Mouse (Mus musculus): ENCODE results near the gene Ccdc144b.

Gene Ccdc144b

DNA sequence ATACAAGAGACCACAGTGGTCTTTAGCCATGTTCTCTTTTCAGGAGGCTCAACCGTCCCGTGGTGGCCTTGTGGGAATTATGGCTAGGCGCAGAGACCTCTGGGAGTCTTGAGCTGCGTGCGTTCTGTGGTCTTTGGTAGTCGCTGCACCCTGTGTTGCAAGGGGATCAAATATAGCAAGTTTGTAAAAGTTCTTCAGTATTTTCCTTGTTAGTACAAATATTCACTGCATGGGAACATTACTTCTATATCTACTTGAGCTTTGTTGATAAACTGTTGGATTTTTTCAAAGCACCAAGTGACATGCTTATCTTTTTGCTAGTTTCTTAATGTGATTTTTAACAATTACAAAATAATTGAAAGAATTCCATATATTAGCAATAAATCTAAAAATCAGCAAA is at the start of gene Ccdc144b:
Ccdc144b (minus strand) TSS at position 101 of the 400 bp plus-strand sequence.
- no peak for DNase-seq (ENCODE audit: low spot score in 2 of 2)

DNA sequence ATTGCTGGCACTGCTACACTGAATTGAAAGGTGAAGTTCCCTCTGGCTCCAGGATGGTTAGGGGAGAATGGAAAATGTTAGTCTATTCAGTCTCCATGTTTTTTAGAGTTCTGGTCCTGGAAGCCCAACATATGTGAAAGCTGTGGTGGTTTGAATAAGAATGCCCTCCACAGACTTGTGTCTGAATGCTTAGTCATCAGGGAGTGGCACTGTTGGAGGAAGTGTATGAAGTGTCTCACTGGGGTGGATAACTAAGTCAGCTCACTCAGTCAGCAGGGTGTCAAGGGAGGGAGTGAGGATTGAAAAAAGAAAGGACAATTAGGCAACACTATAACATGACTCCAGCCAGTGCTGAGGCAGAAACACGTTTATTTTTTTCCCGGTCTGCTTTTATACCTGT is 42.0 kb upstream of the Ccdc144b start:
- no peak for DNase-seq (ENCODE audit: low spot score in 2 of 2)

DNA sequence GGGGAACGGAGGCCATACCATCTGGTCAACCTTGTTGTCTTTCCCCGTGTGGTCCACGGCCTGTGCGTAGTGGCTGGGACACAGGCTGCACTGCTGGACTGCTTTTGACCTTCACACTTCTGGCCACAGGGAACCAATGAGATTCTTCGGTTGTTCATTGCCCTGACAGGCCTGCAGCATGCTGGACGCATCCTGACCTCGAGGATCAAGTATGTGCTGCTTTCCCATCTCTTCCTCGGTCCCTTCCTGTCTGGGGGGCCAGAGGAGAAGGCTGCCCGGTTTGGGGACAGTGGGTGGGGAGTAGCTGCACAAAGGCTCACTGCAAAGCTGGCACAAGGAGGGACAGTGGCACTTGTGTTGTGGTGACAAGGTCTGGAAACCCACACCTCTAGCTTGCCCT is 34.2 kb upstream of the Ccdc144b start:
- DNase-seq (ENCODE audit: low spot score in 2 of 2), result no peak

DNA sequence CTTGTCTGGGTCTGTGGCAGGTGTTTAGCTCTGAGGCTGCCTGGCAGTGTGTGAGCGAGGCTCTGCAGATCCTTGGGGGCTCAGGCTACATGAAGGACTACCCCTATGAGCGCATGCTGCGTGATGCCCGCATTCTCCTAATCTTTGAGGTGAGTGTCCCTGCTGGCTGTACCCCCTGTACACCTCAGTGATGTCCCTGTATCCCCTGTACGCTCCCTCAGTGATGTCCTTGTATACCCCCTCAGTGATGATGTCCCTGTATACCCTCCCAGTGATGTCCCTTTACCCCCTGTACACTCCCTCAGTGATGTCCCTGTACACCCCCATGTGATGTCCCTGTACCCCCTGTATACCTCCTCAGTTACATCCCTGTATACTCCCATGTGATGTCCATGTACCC is 32.0 kb upstream of the Ccdc144b start:
- DNase-seq (ENCODE audit: low spot score in 2 of 2), result no peak

DNA sequence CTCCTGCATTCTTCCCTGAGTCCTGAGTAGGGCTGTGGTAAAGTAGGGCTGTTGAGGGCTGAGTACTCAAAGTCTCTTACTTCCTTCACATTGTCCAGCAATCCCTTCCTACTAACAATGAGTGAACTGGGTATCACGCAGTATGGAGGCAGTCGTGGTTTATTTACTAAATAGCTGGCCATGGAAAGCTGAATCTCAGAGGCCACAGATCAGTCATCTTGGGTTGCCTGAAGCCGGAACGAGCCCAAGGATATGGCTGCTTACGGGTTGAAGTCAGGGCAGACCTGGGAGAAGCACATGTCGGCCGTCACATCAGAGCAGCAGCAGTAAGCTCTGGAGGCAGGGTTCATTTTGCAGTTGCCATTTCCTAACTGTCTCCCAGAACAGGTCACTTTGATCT is 30.0 kb upstream of the Ccdc144b start:
- no peak for DNase-seq (ENCODE audit: low spot score in 2 of 2)

DNA sequence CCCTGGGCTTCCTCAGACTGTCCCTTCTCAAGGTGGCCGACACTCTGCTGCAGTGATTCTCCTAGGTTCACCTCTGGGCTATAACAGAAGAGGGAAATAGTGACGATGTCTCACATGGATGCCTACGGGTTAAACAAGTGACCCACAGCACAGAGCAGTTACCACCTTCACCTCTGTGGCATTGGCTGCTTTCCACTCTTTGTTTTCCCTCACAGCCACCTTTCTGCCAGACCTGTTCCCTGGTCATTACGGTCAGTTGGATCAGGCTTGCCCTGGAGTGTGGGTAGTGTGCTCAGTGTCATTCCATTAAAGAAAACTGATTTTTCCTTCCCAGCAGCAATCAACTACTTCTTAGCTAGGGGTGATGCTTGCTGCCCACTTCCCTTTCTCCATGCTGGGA is 29.5 kb upstream of the Ccdc144b start:
- no peak for DNase-seq (ENCODE audit: low spot score in 2 of 2)

DNA sequence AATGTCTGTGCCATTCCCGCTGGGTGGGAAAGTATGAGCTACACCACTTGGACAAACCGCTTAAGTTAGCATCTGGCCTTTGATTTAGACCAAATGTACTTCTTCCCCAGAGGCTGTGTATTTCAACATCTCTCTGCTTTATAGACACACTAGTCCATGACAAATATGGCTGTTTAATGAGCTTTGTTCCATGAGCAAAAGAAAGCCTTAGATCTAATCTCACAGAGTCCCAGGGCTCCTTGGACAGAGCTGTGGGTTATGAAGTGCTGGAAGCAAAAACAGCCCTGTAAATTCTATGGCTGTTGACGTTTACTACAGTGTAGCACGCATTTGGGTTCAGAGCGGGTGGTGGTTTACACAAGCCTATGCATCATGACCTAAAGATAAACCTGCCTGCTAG is 27.4 kb upstream of the Ccdc144b start:
- DNase-seq (ENCODE audit: low spot score in 2 of 2), result no peak

DNA sequence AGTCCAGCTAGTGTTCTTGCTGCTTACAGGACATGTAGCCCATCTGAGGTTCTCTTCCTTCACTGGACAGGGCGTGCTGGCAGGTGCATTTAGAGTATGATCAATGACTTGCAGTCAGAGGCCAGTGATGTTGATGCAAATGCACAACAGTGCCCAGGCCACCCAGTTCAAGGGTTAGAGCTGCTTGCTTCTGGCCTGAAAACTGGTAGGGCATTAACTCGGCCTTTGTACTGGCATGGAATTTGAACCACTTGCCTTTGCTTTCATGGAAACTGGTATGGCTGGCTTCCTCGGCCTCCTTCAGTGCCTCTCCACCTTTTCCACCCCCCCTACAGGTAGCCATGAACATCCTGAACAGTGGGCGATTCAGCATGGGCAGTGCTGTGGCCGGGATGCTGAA is 26.5 kb upstream of the Ccdc144b start:
- no peak for DNase-seq (ENCODE audit: low spot score in 2 of 2)

DNA sequence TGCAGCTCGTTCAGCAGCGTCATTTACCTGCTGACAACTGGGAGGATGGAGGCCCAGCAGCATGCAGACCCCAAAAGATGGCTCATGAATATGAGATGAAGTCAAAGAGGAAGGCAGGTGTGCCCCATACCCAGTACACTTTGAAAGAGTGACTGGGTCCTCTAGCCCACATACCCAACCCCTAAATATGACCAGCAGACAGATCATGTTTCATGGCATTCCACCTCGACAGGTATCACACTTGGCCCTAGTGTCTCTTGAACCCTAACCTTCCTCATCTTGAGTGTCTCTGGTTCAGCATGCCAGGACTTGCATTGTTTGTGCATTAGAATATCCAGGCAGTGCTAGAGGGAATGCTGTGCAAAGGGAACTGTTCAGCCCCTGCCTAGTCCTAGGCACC is 24.0 kb upstream of the Ccdc144b start:
- DNase-seq (ENCODE audit: low spot score in 2 of 2), result no peak

DNA sequence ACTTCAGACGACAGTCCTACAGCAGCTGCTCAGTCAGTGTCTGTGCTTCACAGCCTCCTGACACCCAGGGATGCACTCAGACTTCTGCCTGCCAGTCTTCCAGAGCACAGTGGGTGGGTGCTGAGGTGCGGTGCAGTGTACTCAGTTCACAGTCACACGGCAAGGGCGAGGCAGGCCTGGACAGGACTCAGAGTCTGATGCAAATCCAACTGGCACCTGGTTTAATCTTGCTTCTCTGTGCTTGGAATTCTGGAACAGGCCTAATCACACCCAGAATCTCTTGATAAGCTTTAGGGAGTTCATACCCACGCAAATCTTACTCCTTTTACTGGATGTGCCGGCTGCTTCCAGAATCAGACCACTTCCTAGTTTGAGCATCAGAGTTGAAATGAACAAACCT is 22.1 kb upstream of the Ccdc144b start:
- no peak for DNase-seq (ENCODE audit: low spot score in 2 of 2)

DNA sequence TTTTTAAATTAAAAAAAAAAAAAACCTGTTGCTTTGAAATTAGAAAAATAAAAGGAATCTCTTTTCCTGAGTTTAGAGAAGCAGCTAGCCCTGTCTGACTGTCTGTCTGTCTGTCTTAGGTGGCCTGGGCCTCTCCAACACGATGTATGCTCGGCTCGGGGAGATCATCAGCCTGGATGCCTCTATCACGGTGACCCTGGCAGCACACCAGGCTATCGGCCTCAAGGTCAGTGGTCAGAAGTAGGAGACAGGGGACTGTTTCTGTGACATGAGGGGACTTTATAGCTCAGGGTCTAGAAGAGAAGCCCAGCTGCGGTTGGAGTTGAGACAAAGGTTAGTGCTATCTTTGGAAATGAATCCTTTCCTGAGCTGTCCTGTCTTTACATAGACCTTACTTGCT is 20.9 kb upstream of the Ccdc144b start:
- DNase-seq (ENCODE audit: low spot score in 2 of 2), result no peak

DNA sequence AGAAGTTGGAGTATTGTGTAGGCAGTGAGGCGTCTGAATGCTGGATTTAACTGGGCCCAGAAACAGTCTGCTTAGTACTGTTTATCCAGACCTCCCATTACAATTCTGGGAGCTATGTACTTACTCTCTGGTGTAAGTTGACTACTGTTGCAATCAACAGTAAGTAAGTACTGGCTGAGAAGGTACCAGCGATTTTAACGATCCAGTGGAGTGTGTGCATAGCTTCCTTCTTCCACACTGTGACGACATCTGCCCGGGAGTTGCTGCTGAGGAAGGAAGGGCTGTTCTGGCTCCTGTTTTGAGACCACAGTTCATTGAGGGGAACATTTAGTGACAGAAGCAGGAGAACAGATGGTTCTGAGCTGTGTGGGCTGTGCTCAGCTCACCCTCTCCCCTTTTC is 17.7 kb upstream of the Ccdc144b start:
- no peak for DNase-seq (ENCODE audit: low spot score in 2 of 2)

DNA sequence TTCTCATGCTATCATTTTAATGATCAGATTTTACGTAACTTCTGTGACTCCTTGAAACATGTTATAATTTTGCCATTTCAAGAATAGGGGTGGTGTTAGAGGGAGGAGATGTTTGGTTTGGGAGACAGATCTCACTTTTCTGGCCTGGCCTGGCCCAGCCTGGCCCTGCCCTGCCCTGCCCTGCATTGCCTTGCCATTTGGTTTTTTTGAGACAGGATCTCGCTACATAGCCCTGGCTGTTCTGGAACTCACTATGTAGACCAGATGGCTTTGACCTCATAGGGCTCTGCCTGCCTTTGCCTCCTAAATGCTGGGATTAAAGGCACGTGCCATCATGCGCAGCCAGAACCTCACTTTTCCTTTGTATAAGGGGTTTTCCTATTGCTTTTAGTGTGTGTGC is 17.1 kb upstream of the Ccdc144b start:
- no peak for DNase-seq (ENCODE audit: low spot score in 2 of 2)

DNA sequence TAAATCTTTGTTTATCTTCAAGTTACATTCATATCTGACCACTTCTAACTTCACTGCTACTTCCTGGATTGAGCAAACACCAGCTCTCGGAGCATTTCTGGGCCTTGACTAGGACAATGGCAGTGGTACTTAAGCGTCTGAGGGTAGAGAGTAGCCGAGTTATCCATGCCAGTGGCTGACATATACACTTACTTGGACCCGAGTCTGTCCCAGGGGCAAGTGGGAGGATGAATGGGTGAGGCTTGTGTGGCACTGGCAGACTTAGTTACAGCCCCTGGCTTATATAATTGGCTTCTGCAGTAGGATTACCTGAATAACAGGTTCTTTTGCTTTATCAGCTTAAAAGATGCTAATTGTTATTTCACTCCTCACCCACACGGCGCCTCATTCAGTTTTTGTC is 14.4 kb upstream of the Ccdc144b start:
- DNase-seq (ENCODE audit: low spot score in 2 of 2), result no peak

DNA sequence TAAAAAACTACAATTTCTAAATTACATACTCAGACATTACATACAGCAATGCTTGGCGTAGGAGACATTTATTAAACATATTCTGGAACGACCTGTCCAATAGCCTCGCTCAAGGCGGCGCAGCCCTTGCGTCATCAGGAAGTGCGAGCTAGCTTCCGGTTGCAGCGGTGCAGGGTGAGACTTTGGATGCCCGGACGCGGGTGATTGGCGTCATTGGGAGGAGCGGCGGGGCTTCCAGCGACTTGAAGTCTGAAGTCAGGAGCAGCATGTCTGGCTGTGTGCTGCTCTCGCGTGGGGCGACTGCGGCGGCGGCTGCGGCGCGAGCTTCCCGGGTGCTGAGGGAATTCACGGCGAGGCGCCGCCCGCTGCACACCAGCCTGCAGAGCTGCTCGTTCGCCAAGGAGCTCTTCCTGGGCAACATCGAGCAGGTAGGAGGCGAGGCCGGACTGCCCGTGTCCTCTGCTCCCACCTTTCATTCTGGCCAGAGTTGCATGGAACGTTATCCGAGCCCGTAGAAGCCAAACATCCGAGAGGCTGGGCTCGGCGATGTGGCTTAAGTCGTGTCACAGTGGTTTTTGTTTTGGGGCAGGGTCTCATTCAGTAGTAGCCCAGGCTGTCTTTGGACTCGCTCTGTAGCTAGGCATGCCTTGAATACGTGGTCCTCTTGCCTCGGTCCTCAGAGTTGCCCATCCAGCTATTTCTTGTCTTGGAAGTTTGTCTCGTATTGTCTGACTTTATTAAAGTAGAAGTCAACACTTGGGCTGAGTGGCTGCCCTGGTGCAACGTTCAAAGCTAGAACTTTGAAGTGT is 12.7 kb upstream of the Ccdc144b start, which contains the start of gene Acad9:
Acad9 (plus strand) TSS at position 137 of the 809 bp plus-strand sequence.
- peak; percentile 85 to 96 for DNase-seq (ENCODE audit: low spot score in 2 of 2)

DNA sequence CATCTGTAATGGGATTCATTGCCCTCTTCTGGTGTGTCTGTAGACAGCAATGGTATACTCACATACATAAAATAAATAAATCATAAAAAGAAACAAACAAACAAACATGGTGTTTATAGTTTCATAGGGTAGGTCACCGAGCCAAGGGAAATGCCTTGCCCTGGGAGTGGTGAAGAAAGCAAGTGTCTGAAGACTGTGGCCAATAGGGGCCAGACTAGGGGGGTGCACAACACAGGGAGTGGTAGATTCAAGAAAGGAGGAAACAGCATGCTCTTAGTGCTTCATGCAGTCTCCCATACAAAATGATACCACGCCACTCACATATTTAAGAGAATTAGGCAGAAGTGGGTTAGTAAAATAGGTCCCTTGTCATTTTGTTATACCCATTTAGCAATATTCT is 11.8 kb upstream of the Ccdc144b start:
- DNase-seq (ENCODE audit: low spot score in 2 of 2), result no peak

DNA sequence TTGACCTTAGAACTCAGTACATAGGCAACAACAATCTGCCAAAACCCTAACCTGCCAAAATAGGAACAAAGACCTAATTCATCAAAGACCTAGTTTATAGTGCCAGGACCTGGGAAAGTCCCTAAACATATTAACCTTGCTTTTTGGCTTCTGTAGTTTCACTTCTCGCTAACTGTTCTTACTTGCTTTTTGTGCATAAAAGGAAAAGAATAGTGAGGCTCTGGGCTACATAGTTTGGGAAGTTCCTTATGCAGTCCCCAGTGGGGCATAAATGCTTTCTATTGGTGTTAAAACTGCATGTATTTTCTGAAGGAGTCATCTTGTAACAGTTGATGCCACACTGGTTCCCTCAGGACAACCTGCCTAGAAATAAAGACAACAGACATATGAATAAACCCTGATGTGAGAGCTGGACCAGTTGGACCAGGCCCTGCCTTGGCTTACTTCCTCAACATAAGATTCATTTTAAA is 11.3 kb upstream of the Ccdc144b start:
- DNase-seq (ENCODE audit: low spot score in 2 of 2), result no peak

DNA sequence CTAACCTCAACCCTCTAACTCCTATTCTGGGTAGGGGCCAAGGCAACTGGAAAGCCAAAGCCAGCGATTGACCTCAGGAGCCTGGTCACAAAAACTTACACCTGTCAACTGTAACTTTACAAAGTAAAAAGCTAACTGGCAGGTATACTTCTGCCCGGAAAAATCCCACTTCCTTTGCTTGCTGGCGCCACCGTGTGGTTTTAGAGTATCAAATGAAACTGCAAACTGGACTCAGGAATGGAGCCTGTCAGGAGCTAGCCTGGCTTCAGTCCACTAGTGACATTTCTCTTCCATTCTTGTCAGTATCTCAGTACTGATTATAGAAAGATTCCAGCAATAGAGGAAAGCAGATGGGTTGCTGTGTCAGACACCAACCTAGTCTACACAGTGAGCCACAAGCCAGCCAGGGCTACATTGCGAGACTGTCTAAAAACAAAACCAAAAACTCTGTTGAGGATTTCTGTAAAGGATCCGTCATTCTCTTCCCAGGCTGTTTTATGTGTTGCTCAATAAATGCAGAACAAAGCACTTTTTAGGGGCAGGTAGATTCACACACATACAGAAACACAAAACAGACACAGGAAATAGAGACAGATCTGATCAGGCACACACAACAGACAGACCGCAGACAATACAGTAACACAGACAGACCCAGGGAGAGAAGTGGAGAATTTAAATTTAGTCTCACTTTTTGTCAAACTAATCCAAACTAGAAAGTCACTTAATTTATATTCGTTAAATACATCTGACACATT is 6.9 kb upstream of the Ccdc144b start:
- DNase-seq (ENCODE audit: low spot score in 2 of 2), result peak in 1 of 2 experiments; percentile 61

DNA sequence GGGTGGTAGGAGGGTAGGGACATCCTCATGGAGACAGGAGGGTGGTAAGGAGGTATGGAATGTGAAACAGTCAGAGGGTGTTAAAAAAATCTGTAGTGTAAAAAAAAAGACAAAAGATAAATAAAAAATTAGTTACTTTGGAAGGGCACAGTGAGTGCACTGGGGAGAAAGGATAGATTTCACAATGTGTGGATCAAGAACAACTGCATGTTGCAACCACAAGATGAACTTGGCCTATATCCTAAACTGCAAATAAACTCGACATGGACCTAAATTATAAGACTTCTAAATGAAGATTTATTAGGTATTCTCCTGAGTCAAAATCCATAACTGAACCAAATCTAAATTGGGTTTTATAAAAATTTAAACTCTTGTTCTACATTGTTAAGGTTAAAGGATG is 4.2 kb downstream of the Ccdc144b start:
- no peak for DNase-seq (ENCODE audit: low spot score in 2 of 2)

DNA sequence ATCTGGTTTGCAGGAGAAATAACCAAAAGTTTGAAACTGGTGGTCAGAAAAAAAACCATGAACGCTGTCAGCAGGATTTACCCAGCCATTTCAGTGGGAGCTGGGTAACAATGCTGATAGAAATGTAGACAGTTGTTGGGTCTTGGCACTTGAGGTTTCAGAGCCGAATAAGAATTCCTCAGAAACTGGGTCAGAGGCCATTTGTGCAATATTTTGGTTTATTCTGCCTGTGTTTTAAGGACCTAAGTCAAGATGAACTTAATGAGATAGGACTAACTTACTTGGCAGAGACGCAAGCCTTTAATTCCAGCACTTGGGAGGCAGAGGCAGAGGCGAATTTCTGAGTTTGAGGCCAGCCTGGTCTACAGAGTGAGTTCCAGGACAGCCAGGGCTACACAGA is 8.3 kb downstream of the Ccdc144b start:
- no peak for DNase-seq (ENCODE audit: low spot score in 2 of 2)

DNA sequence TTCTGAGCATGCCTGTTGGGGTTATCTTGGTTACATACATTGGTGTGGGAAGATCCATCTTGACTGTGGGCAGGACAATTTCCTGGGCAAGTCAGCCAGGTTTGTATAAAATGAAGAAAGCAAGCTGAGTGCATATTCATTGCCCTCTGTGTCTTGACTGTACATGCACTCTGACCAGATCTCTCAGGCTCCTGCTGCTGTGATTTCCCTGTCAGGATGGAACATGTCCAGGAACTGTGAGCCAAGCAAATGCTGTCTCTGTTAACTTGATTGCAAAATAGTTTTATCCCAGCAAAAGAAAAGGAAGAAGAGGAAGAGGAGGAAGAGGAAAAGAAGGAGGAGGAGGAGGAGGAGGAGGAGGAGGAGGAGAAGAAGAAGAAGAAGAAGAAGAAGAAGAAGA is 8.8 kb downstream of the Ccdc144b start:
- DNase-seq (ENCODE audit: low spot score in 2 of 2), result no peak

DNA sequence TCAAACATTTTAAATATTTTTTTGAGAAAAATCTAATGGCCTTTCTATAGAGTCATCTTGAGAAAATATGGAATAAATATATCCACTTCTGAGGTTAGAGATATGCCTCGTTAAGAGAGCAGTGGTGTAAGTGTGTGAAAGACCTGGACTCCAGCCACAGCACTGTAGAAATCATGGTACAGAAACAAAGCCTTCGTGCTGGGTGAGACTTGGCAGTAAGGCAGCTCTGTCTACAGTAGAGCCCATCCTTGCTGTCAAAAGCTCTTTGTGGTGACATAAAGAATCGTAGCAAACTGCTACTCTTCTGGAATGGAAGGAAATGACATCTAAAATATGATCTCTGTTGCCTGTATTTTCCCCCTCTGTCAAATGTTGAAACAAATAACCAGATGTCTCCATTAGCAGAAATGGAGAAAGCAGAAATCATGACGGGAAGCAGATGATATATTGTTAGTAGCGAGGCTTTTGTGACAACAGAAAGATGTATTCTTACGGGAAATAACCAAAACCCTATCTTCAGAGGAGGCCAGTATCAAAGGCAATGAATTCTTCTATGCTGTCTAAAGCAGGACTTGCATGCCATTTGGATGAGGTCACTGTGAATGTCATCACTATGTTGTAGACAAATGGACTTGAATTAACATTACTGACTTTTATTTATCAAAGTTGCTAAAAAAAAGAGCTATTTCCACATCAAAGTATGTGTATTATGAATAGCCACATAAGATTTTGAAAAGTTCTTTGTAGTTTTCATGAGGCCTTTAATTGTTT is 21.4 kb downstream of the Ccdc144b start:
- no peak for DNase-seq (ENCODE audit: low spot score in 2 of 2)
